Mouse (Mus musculus) stomach, embryonic 16.5 days (tissue): ENCODE results near the gene Scgb2b26. TPM values are rescaled to one million over a fixed set of nuclear protein-coding genes. Genes with fewer than 3 reads are reported as not detected.
"Not testable (repeated sequence)": the region's sequence is repeated elsewhere in the genome, so short reads cannot be mapped to it uniquely, and the experiment has no call there.

ENCODE experiments used
- ATAC-seq: fragments of 200-750 bp; cut with Nextera tagmentation; 2 replicates; pipeline ENCODE4 v1.8.0; 2017; ENCODE audit warnings: moderate number of reproducible peaks, moderate TSS enrichment; ENCODE audit not compliant: insufficient read depth, low FRiP score
- H3K27ac ChIP-seq: fragments of 300-500 bp; sonication (generic); 2 replicates; pipeline ENCODE4 v1.5.1; 2014; ENCODE audit warnings: low read length
- H3K27me3 ChIP-seq: fragments of 300-500 bp; sonication (generic); 2 replicates; pipeline ENCODE4 v1.6.1; 2014; ENCODE audit warnings: low read length, control low read depth, mixed read lengths; ENCODE audit not compliant: control insufficient read depth, insufficient read depth
- H3K36me3 ChIP-seq: fragments of 300-500 bp; sonication (generic); 2 replicates; pipeline ENCODE4 v1.6.1; 2014; ENCODE audit warnings: low read length; ENCODE audit not compliant: control insufficient read depth, insufficient read depth
- H3K4me1 ChIP-seq: fragments of 300-500 bp; sonication (generic); 2 replicates; pipeline ENCODE4 v1.6.1; 2014; ENCODE audit warnings: low read length, control low read depth, mixed read lengths; ENCODE audit not compliant: control insufficient read depth, insufficient read depth
- H3K4me2 ChIP-seq: fragments of 300-500 bp; sonication (generic); 2 replicates; pipeline ENCODE4 v1.6.1; 2014; ENCODE audit warnings: low read depth, low read length, mixed read lengths
- H3K4me3 ChIP-seq: fragments of 300-500 bp; sonication (generic); replicated peaks from 2 replicates; pipeline ENCODE4 v1.5.1; 2014; ENCODE audit warnings: mild to moderate bottlenecking, low read length
- H3K9ac ChIP-seq: fragments of 300-500 bp; sonication (generic); 2 replicates; pipeline ENCODE4 v1.6.1; 2014; ENCODE audit warnings: low read length
- H3K9me3 ChIP-seq: fragments of 300-500 bp; sonication (generic); replicated peaks from 2 replicates; pipeline ENCODE4 v1.6.1; 2016; ENCODE audit warnings: low read length, control low read depth; ENCODE audit not compliant: control insufficient read depth
- WGBS: fragments of 180-500 bp; shearing (Covaris S2); extraction: QIAGEN DNeasy Blood & Tissue Kit; methylation state at CpG from one replicate; pipeline ENCODE4 v1.1.7; 2014; 5-methylcytosine and 5-hydroxymethylcytosine counted together
- polyA plus RNA-seq: library from polyadenylated mRNA; unstranded; fragments of >200 nt; fragmentation: Nextera tagmentation; extraction: Ambion mirVana; gene quantifications from 2 replicates; pipeline ENCODE4 v1.2.1, GENCODE M21; 2015

The Scgb2b26 gene
- polyA plus RNA-seq, result not detected in 2 replicates

- no peak within 1 kb of the TSS for H3K27ac ChIP-seq
- H3K9me3 ChIP-seq, result peaks cover 5% of the 10 kb centered on the region; the same call in 1 of the 2 replicates
- H3K4me3 ChIP-seq, result no peak within 1 kb of the TSS
- no peak within 1 kb of the TSS for H3K9ac ChIP-seq
- WGBS, result 81% methylated on average over 4 of the region's 4 CpGs
- H3K27me3 ChIP-seq, result no peaks in the 10 kb centered on the region
- no peak for ATAC-seq
- no peaks in the 10 kb centered on the region for H3K36me3 ChIP-seq
- no peaks in the 10 kb centered on the region for H3K4me1 ChIP-seq
- no peak within 1 kb of the TSS for H3K4me2 ChIP-seq
These were observed at the start of gene Scgb2b26 for GRCm38 (mm10) chr7:33944940-33945339. Gene Scgb2b26 (minus strand): TSS chr7:33945040.

DNA sequence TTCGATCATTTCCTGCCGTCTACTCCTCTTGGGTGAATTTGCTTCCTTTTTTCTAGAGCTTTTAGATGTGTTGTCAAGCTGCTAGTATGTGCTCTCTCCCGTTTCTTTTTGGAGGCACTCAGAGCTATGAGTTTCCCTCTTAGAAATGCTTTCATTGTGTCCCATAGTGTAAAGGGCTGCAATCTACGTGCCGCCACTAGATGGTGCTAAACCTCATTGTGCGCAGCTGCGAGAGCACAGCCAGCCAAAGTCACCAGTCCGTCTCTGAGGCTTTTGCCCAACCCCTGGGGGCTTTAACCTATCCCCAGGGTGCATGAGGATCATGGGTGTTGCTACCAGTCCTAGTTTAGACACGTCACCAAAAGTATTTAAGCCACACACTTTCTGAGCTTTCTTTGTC, 37.4 kb upstream of the Scgb2b26 start:
- H3K4me3 ChIP-seq, ATAC-seq, H3K9ac ChIP-seq, H3K9me3 ChIP-seq, H3K27ac ChIP-seq, H3K36me3 ChIP-seq, H3K4me2 ChIP-seq, H3K4me1 ChIP-seq, H3K27me3 ChIP-seq: not testable (repeated sequence)
- 25% methylated on average over 8 of the region's 9 CpGs for WGBS

DNA sequence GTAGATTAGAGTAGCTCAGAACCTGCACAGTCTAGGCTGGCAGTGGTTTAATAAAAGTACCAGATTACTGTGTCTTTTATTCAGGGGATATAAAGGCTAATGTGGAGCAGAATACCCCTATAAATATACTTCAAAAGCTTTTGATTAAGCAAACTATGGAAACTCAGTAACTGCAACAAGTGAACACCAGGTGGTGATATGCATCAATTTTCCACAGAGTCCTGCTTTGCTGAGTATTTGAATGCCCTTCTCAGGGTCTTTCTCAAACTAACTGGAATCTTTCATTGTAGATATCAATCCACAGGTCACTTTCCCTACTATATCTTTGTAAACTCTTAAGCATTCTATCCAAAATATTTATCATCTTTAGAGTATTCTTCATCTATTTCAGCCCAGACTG, 41.9 kb downstream of the Scgb2b26 start:
- no peaks in the 10 kb centered on the region for H3K27me3 ChIP-seq
- H3K27ac ChIP-seq, result no peak overlapping the region
- 0 out of 2 replicates have a peak, but pooled peaks cover 1% of the 10 kb centered on the region for H3K9me3 ChIP-seq
- H3K36me3 ChIP-seq, result no peaks in the 10 kb centered on the region
- no peak overlapping the region for H3K4me2 ChIP-seq
- ATAC-seq, result no peak
- no peak overlapping the region for H3K9ac ChIP-seq
- H3K4me3 ChIP-seq, result no peak overlapping the region
- no peaks in the 10 kb centered on the region for H3K4me1 ChIP-seq

DNA sequence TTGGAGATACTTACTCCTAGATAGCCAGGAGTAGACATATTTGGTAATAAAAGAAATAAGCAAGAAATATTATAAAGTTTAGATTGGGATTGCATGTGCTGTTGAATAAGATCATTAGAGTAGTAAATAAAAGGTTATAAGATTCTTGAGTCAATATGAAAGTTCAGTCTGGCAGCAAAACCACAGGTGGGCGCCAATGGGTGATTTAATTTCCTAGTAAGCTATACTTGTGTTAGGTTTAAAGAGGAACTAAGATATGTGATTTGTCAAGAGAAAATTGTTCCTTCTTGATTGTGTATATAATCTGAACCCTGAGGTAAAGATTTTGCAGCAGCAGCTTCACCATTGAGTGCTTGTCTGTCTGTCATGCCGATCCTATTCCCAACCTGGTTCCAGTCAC, 44.0 kb downstream of the Scgb2b26 start:
- Histone ChIP-seq H3K9ac (no peak overlapping the region), H3K27ac (no peak overlapping the region), H3K36me3 (no peaks in the 10 kb centered on the region), H3K27me3 (no peaks in the 10 kb centered on the region), H3K4me3 (no peak overlapping the region), H3K4me1 (no peaks in the 10 kb centered on the region), H3K4me2 (no peak overlapping the region), H3K9me3 (0 out of 2 replicates have a peak, but pooled peaks cover 7% of the 10 kb centered on the region)
- WGBS, result 81% methylated on average over 2 of the region's 2 CpGs
- no peak for ATAC-seq

- Histone ChIP-seq H3K36me3 (no peaks in the 10 kb centered on the region), H3K4me2 (no peak overlapping the region)
- 64% methylated on average over 2 of the region's 2 CpGs for WGBS
These were observed 44.8 kb downstream of the Scgb2b26 start for GRCm38 (mm10) chr7:33900007-33900406.

More at GRCm38 (mm10) chr7:33900007-33900406, 44.8 kb downstream of the Scgb2b26 start:
- no peak overlapping the region for H3K9ac ChIP-seq
- no peaks in the 10 kb centered on the region for H3K4me1 ChIP-seq
- 0 out of 2 replicates have a peak, but pooled peaks cover 7% of the 10 kb centered on the region for H3K9me3 ChIP-seq
- no peak for ATAC-seq
- no peak overlapping the region for H3K4me3 ChIP-seq
- no peak overlapping the region for H3K27ac ChIP-seq
- H3K27me3 ChIP-seq, result no peaks in the 10 kb centered on the region

Other genes with a start within 250 kb of the Scgb2b26 start
- not detected in 2 replicates for gene Scgb2b24, start 205.7 kb downstream of the Scgb2b26 start, polyA plus RNA-seq
- gene Scgb1b24, start 201.2 kb downstream of the Scgb2b26 start, polyA plus RNA-seq, result not detected in 2 replicates
- gene Scgb2b27, start 68.9 kb upstream of the Scgb2b26 start, polyA plus RNA-seq, result not detected in 2 replicates
- gene Scgb1b27, start 76.4 kb upstream of the Scgb2b26 start, polyA plus RNA-seq, result not detected in 2 replicates
- gene Scgb1b30, start 150.4 kb upstream of the Scgb2b26 start, polyA plus RNA-seq, result not detected in 2 replicates
- 4.2 and 4.3 TPM in 2 replicates for gene Wtip, start 188.2 kb upstream of the Scgb2b26 start, polyA plus RNA-seq
- 161 and 165 TPM in 2 replicates for gene Uba2, start 224.6 kb upstream of the Scgb2b26 start, polyA plus RNA-seq